Mouse (Mus musculus): Measurements from ENCODE around the gene Slc24a2. TPM values are rescaled to one million over a fixed set of nuclear protein-coding genes. Genes with fewer than 3 reads are reported as not detected.

The Slc24a2 gene
- total and polyA plus RNA-seq, 2 experiments from 2014 or later, result 2.4 to 10.0 TPM

DNA sequence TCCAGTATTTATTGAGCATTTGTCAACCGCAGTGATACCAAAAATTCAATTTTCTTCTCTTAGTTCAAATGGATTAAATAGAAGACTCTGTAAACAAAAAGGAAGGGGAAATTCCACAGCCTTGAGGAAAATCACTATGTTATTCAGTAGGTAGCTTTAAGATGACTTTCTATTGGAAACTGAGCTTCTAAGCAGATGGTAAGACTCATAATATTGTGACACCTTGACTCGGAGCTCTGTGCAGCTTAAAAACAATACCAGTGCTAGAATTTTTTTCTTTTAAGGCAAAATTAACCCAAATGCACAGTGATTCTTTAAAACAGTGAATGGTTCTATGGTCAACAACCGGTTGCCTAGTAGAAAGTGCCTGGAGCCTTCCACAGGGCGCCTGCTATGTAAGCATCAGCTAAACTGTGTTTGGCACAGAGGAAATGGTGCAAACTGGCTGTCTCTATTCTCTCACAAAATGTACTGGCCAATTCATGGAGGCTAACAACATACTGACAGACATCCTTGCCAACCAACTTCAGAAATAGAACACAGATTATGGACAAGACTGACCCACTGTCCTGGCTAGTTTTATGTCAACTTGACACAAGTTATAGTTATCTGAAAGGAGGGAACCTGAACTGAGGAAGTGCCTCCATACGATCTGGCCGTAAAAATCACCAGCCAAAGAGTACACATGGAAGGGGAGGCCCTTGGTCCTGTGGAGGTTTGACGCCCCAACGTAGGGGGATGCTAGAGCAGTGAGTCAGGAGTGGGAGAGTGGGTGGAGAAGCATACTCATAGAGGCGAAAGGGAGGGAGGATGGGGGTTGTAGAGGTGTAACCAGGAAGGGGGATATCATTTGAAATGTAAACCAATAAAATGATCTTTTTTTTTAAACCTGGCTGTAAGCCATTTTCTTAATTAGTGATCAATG lies 211.9 kb downstream of the Slc24a2 start:
- H3K4me2 ChIP-seq (ENCODE audit: low read depth), result no peak overlapping the region
- no peak for TF ChIP-seq CTCF (IDR thresholded peaks at IDR 0.05; ENCODE audit: low read depth)
- no peak overlapping the region for H3K27ac ChIP-seq (ENCODE audit: low read depth, low read length)
- H3K27me3 ChIP-seq (ENCODE audit: insufficient read depth, low read length), result no peaks in the 10 kb centered on the region
- H3K4me3 ChIP-seq (ENCODE audit: low read depth, low read length), result no peak overlapping the region
- H3K4me1 ChIP-seq (ENCODE audit: insufficient read depth), result 0 out of 2 replicates have a peak, but pooled peaks cover 11% of the 10 kb centered on the region
- no peak overlapping the region for H3K9ac ChIP-seq
- no peaks in the 10 kb centered on the region for H3K9me3 ChIP-seq (ENCODE audit: low read length)
- no peaks in the 10 kb centered on the region for H3K36me3 ChIP-seq (ENCODE audit: insufficient read depth)
- peak; percentile 34; the same call in 1 of the 2 replicates for ATAC-seq
- peak; percentile 18 for DNase-seq
- 63% methylated on average over 9 of the region's 9 CpGs for WGBS

DNA sequence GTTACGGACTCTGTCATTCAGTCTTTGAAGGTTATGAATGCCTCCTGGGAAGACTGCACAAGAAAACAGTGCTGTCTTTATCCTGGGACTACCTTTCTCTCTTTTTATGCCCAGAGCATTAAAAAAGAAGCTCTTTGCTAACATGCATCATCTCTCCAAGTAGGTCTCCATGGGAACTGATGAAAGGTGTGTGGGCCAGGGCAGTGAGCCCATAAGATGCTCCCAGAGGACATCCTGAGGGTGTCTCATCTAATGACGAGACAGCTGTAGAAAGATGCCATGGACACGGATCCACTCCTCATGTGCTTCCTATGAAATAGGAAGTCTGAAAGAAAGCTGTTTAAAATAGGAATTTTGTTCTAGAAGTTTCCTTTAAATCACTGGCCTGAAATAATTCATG lies 212.8 kb downstream of the Slc24a2 start:
- Histone ChIP-seq H3K36me3 (ENCODE audit: insufficient read depth) (no peaks in the 10 kb centered on the region), H3K9me3 (ENCODE audit: low read length) (no peaks in the 10 kb centered on the region), H3K27me3 (ENCODE audit: insufficient read depth, low read length) (no peaks in the 10 kb centered on the region), H3K4me2 (ENCODE audit: low read depth) (no peak overlapping the region), H3K4me1 (ENCODE audit: insufficient read depth) (0 out of 2 replicates have a peak, but pooled peaks cover 11% of the 10 kb centered on the region), H3K27ac (ENCODE audit: low read depth, low read length) (no peak overlapping the region), H3K9ac (no peak overlapping the region), H3K4me3 (ENCODE audit: low read depth, low read length) (no peak overlapping the region)
- DNase-seq, result no peak
- no peak for TF ChIP-seq CTCF (IDR thresholded peaks at IDR 0.05; ENCODE audit: low read depth)
- WGBS, result 66% methylated on average over 3 of the region's 3 CpGs
- ATAC-seq, result no peak

DNA sequence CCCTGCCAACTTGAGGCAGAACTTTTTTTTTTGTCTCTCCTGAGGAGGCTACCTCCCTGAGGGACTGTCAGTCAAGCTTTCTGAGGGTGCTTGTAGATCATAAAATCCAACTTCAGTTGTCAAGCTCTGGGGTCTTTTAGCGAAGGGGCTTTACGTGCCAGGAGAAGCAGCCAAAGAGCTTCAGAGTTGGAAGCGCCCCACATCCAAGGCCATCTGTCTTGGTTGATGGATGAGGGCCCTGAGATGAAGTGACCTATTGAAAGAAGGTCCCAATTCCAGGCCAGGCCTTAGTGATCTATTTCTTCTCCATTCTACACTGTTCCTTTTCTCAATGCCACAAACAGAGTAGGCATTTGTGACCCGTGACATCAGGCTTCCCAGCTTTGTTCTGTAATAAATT lies 214.5 kb downstream of the Slc24a2 start:
- no peak for DNase-seq
- TF ChIP-seq CTCF (IDR thresholded peaks at IDR 0.05; ENCODE audit: low read depth), result no peak
- H3K36me3 ChIP-seq (ENCODE audit: insufficient read depth), result peaks cover 5% of the 10 kb centered on the region; the same call in 1 of the 2 replicates
- ATAC-seq, result no peak
- H3K27me3 ChIP-seq (ENCODE audit: insufficient read depth, low read length), result no peaks in the 10 kb centered on the region
- H3K4me1 ChIP-seq (ENCODE audit: insufficient read depth), result 0 out of 2 replicates have a peak, but pooled peaks cover 11% of the 10 kb centered on the region
- WGBS, result 83% methylated on average over 4 of the region's 4 CpGs
- H3K9ac ChIP-seq, result no peak overlapping the region
- no peak overlapping the region for H3K27ac ChIP-seq (ENCODE audit: low read depth, low read length)
- no peak overlapping the region for H3K4me2 ChIP-seq (ENCODE audit: low read depth)
- H3K4me3 ChIP-seq (ENCODE audit: low read depth, low read length), result no peak overlapping the region
- no peaks in the 10 kb centered on the region for H3K9me3 ChIP-seq (ENCODE audit: low read length)

DNA sequence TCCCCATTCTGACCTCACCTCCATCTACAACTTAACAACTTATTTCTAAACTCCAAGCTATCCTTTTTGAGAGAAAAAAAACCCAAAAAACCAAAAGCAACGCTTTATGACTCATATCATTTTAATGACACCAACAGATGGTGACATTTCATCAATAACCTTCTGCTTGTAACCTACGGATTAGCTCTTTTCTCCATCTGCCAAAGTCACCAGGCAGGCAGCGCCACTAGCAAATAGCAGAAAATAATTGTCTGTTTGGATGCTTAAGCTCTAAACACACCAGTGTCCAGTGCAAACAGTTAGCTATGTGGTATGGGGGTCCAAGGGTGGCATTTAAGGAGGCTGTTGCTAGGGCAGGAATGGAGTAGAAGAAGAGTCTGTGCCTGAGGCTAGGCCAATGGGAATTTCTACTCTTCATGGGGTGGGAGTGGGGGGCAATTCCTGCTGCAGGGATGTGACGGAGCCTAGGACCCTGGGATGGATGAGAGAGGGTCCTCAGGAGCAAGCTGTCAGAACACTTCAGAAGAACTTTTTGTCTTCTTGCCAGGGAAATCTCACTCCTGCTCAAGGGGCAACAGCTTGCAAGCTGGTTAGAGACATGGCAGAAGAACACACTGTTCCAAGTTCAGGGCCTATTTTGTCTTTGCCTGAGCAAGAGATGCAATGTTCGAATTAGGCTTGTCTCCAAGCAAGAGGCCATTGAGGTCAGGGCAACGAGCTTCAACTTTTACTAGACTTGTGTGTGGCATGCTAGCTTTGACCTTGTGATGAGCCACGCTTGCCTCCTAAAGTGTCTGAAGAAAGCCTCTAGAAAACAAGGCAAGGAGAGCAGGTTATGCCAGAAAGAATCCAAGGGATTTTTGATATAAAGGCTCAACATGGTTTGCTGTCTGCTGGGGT lies 216.3 kb downstream of the Slc24a2 start:
- 74% methylated on average over 7 of the region's 7 CpGs for WGBS
- TF ChIP-seq CTCF (IDR thresholded peaks at IDR 0.05; ENCODE audit: low read depth), result no peak
- Histone ChIP-seq H3K36me3 (ENCODE audit: insufficient read depth) (peaks cover 5% of the 10 kb centered on the region; the same call in 1 of the 2 replicates), H3K9ac (no peak overlapping the region), H3K4me2 (ENCODE audit: low read depth) (no peak overlapping the region), H3K9me3 (ENCODE audit: low read length) (no peaks in the 10 kb centered on the region), H3K27ac (ENCODE audit: low read depth, low read length) (no peak overlapping the region), H3K27me3 (ENCODE audit: insufficient read depth, low read length) (no peaks in the 10 kb centered on the region), H3K4me3 (ENCODE audit: low read depth, low read length) (no peak overlapping the region), H3K4me1 (ENCODE audit: insufficient read depth) (0 out of 2 replicates have a peak, but pooled peaks cover 11% of the 10 kb centered on the region)
- ATAC-seq (peak; percentile 18; the same call in 1 of the 2 replicates), DNase-seq (no peak)

- no peak overlapping the region for H3K9ac ChIP-seq
- H3K36me3 ChIP-seq (ENCODE audit: insufficient read depth), result no peaks in the 10 kb centered on the region
- H3K9me3 ChIP-seq (ENCODE audit: low read length), result no peaks in the 10 kb centered on the region
- H3K4me1 ChIP-seq (ENCODE audit: insufficient read depth), result no peaks in the 10 kb centered on the region
- H3K4me3 ChIP-seq (ENCODE audit: low read depth, low read length), result no peak overlapping the region
- 61% methylated on average over 3 of the region's 3 CpGs for WGBS
- DNase-seq, result no peak
- H3K27me3 ChIP-seq (ENCODE audit: insufficient read depth, low read length), result no peaks in the 10 kb centered on the region
- no peak for ATAC-seq
- H3K4me2 ChIP-seq (ENCODE audit: low read depth), result no peak overlapping the region
- TF ChIP-seq CTCF (IDR thresholded peaks at IDR 0.05; ENCODE audit: low read depth), result no peak
- no peak overlapping the region for H3K27ac ChIP-seq (ENCODE audit: low read depth, low read length)
These were observed 237.8 kb downstream of the Slc24a2 start for GRCm38 (mm10) chr4:86992470-86992869.

DNA sequence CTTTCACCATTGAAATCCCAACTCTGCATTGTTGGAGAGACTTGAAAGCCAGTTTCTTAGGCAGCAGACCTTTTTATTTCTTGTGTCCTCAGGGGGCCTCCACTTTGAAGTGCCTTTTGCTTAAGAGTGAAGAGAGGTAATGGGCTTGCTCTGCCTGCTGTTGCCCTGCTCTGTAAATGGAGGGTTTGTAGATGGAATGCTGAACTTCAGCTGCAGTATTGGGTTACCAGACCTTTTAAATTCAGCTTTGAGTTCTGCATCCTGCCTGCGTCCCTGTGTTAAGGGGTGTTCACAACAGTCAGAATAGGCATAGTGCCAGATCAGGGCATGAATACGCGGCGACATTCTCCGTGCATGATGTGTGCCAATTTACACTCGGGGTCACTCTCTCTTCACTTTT lies 241.0 kb downstream of the Slc24a2 start:
- no peak overlapping the region for H3K4me3 ChIP-seq (ENCODE audit: low read depth, low read length)
- no peaks in the 10 kb centered on the region for H3K4me1 ChIP-seq (ENCODE audit: insufficient read depth)
- ATAC-seq (peak; percentile 50), DNase-seq (peak; percentile 11)
- no peak overlapping the region for H3K9ac ChIP-seq
- H3K27ac ChIP-seq (ENCODE audit: low read depth, low read length), result no peak overlapping the region
- H3K4me2 ChIP-seq (ENCODE audit: low read depth), result no peak overlapping the region
- H3K36me3 ChIP-seq (ENCODE audit: insufficient read depth), result no peaks in the 10 kb centered on the region
- TF ChIP-seq CTCF (IDR thresholded peaks at IDR 0.05; ENCODE audit: low read depth), result no peak
- H3K27me3 ChIP-seq (ENCODE audit: insufficient read depth, low read length), result no peaks in the 10 kb centered on the region
- WGBS, result 12% methylated on average over 6 of the region's 6 CpGs
- no peaks in the 10 kb centered on the region for H3K9me3 ChIP-seq (ENCODE audit: low read length)
